Mouse (Mus musculus): ENCODE data around the gene Unc13d. TPM values are rescaled to one million over a fixed set of nuclear protein-coding genes. Genes with fewer than 3 reads are reported as not detected.
A peak's percentile ranks its signal among the peaks of the same experiment; 100 is the strongest.

The Unc13d gene
- polyA plus RNA-seq, 1 experiment from 2014 or later, result 0.33 TPM

- no peak for TF ChIP-seq CTCF (IDR thresholded peaks at IDR 0.05)
- no peak for ATAC-seq
- DNase-seq (ENCODE audit: low read depth, low spot score), result no peak
- in situ Hi-C loops (cut with MboI; ENCODE audit: low pct_unique_long_range_greater_than_20kb), result no loop called here
- ChIA-PET POLR2A (interaction anchor here (0.7 to 0.8 kb wide), 4 partner anchors 15 to 491 kb away, joined by 3 to 4 read pairs (median 3); no protein-coding TSS in a partner anchor), CTCF (interaction anchor here (1.2 to 2.0 kb wide), 3 partner anchors 9 to 33 kb away, joined by 3 to 7 read pairs (median 4); partner anchors contain the start of gene Trim65)
- H3K27me3 ChIP-seq, result no peaks in the 10 kb centered on the region
Measured at GRCm38 (mm10) chr11:116102472-116102871, 24.7 kb upstream of the Unc13d start.

DNA sequence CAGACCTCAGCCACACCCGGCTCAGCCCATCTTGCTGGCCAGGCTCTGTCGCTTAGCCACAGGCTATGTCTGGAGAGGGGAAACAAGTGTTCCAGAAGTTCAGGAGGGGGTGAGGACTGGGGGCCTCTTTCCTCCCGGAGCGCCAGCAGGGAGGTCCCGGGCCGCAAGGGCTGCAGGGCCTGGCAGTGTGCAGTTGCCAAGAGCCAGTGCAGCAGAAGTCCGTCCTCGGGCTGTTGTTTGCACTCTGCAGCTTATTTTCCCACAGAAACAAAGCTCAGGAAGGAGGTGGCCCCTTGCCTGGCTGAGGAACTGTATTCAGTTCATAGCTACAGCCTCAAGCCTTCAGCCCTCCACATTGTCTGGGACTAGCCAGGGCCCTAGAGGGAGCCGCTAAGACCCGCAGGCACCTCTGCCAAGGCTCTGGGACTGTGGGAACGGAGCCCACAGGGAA lies 24.2 kb upstream of the Unc13d start:
- ATAC-seq (no peak), DNase-seq (ENCODE audit: low read depth, low spot score) (no peak)
- no peak for TF ChIP-seq CTCF (IDR thresholded peaks at IDR 0.05)
- no peaks in the 10 kb centered on the region for H3K27me3 ChIP-seq
- in situ Hi-C loops (cut with MboI; ENCODE audit: low pct_unique_long_range_greater_than_20kb), result no loop called here
- CTCF ChIA-PET, result interaction anchor here (0.8 to 2.0 kb wide), 4 partner anchors 8 to 33 kb away, joined by 3 to 7 read pairs (median 4); partner anchors contain the start of gene Trim65
- POLR2A ChIA-PET, result interaction anchor here (0.7 to 1.4 kb wide), 4 partner anchors 15 to 490 kb away, joined by 3 read pairs; no protein-coding TSS in a partner anchor

GRCm38 (mm10) chr11:116100839-116101238 lies 23.1 kb upstream of the Unc13d start:
- in situ Hi-C loops (cut with MboI; ENCODE audit: low pct_unique_long_range_greater_than_20kb), result no loop called here
- DNase-seq (ENCODE audit: low read depth, low spot score), result no peak
- ChIA-PET POLR2A (interaction anchor here (1.4 to 2.2 kb wide), 2 partner anchors 8 to 21 kb away, joined by 3 to 12 read pairs; no protein-coding TSS in a partner anchor), CTCF (interaction anchor here (0.8 to 1.0 kb wide), 3 partner anchors 17 to 30 kb away, joined by 3 read pairs; partner anchors contain the start of gene Trim65)
- no peaks in the 10 kb centered on the region for H3K27me3 ChIP-seq
- no peak for TF ChIP-seq CTCF (IDR thresholded peaks at IDR 0.05)
- no peak for ATAC-seq

- TF ChIP-seq CTCF (IDR thresholded peaks at IDR 0.05), result no peak
- CTCF ChIA-PET, result interaction anchor here (1.0 to 1.9 kb wide), 2 partner anchors 29 to 30 kb away, joined by 3 to 5 read pairs; partner anchors contain the start of gene Trim65
- DNase-seq (ENCODE audit: low read depth, low spot score) (no peak), ATAC-seq (no peak)
- POLR2A ChIA-PET, result interaction anchor here (2.2 kb wide), 1 partner anchor 9 kb away, joined by 12 read pairs; no protein-coding TSS in a partner anchor
- in situ Hi-C loops (cut with MboI; ENCODE audit: low pct_unique_long_range_greater_than_20kb), result no loop called here
- no peaks in the 10 kb centered on the region for H3K27me3 ChIP-seq
Measured at GRCm38 (mm10) chr11:116100385-116100784, 22.6 kb upstream of the Unc13d start.

- CTCF ChIA-PET, result interaction anchor here (1.9 to 2.5 kb wide), 2 partner anchors 8 to 30 kb away, joined by 5 to 8 read pairs; no protein-coding TSS in a partner anchor
- ATAC-seq, result no peak
- no peaks in the 10 kb centered on the region for H3K27me3 ChIP-seq
- TF ChIP-seq CTCF (IDR thresholded peaks at IDR 0.05), result no peak
- in situ Hi-C loops (cut with MboI; ENCODE audit: low pct_unique_long_range_greater_than_20kb), result no loop called here
- no peak for DNase-seq (ENCODE audit: low read depth, low spot score)
- POLR2A ChIA-PET, result interaction anchor here (0.7 to 2.2 kb wide), 4 partner anchors 9 to 608 kb away, joined by 3 to 12 read pairs (median 5); partner anchors contain the start of gene Trim65
Measured at GRCm38 (mm10) chr11:116099462-116099861, 21.7 kb upstream of the Unc13d start.

GRCm38 (mm10) chr11:116098711-116099460 lies 21.1 kb upstream of the Unc13d start:
- ATAC-seq, result peak; percentile 69
- in situ Hi-C loops (cut with MboI; ENCODE audit: low pct_unique_long_range_greater_than_20kb), result no loop called here

DNA sequence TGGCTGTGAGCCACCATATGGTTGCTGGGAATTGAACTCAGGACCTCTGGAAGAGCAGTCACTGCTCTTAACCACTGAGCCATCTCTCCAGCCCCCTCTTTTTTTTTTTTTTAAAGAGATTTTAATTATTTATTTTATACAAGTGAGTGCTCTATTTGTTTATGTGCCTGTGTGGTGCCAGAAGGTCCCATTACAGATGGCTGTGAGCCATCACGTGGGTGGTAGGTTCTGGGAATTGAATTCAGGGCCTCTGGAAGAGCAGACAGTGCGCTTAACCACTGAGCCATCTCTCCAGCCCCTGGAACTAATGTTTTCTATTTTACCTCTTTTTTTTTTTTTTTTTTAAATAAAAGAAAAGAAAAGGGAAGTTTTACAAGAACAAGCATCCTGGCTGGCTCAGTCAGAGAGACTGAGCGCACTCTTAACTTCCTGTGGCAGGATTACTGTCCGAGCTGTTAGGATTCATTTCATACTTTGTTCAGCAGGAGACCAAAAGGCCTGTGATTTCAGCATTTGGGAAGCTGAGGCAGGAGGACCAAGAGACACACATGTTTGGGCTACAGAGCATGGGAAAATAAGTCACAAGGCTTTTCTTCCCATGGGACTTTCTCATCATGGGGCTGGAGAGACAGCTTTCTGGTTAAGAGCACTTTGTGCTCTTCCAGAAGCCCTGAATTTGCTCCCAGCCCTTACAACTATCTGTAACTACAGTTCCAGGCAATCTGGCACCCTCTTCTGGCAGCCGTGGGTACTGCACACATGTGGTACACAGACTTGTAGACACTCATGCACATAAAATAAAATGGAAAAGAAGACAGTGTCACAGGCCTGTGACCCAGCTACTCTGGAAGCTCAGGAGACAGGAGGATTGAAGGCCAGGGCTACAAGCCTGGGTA lies 18.7 kb upstream of the Unc13d start:
- ATAC-seq, result no peak
- no peak for DNase-seq (ENCODE audit: low read depth, low spot score)
- ChIA-PET POLR2A (no interaction called here), CTCF (interaction anchor here (0.6 to 1.2 kb wide), 4 partner anchors 11 to 72 kb away, joined by 3 to 4 read pairs (median 3); no protein-coding TSS in a partner anchor)
- in situ Hi-C loops (cut with MboI; ENCODE audit: low pct_unique_long_range_greater_than_20kb), result no loop called here
- TF ChIP-seq CTCF (IDR thresholded peaks at IDR 0.05), result no peak
- no peaks in the 10 kb centered on the region for H3K27me3 ChIP-seq

More at GRCm38 (mm10) chr11:116098711-116099460, 21.1 kb upstream of the Unc13d start:
- ChIA-PET POLR2A (interaction anchor here (0.7 to 2.2 kb wide), 7 partner anchors 9 to 609 kb away, joined by 3 to 13 read pairs (median 5); partner anchors contain the start of gene Trim65), CTCF (interaction anchor here (0.6 to 2.5 kb wide), 4 partner anchors 8 to 31 kb away, joined by 3 to 8 read pairs (median 4); partner anchors contain the start of gene Wbp2)
- no peak for DNase-seq (ENCODE audit: low read depth, low spot score)
- H3K27me3 ChIP-seq, result no peaks in the 10 kb centered on the region
- TF ChIP-seq CTCF (IDR thresholded peaks at IDR 0.05), result no peak

DNA sequence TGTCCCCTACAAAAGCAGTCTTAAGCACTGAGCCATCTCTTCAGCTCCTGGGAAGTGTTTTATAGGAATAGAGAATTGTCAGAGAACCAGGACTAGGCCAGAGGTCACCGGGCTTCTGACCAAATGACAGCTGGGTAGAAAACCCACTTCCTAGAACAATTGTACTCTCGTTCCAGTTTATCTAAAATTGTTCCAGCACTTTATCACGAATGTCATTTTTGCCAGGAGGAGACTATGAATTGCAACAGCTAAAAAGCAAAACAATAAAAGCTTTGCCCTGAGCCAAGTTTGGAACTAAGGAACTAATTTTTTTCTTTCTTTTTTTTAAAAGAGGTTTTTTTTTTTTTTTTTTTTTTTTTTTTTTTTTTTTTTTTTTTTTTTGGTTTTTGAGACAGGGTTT lies 17.8 kb upstream of the Unc13d start:
- ChIA-PET CTCF (no interaction called here), POLR2A (no interaction called here)
- no peak for TF ChIP-seq CTCF (IDR thresholded peaks at IDR 0.05)
- no peaks in the 10 kb centered on the region for H3K27me3 ChIP-seq
- in situ Hi-C loops (cut with MboI; ENCODE audit: low pct_unique_long_range_greater_than_20kb), result no loop called here
- ATAC-seq (no peak), DNase-seq (ENCODE audit: low read depth, low spot score) (no peak)

DNA sequence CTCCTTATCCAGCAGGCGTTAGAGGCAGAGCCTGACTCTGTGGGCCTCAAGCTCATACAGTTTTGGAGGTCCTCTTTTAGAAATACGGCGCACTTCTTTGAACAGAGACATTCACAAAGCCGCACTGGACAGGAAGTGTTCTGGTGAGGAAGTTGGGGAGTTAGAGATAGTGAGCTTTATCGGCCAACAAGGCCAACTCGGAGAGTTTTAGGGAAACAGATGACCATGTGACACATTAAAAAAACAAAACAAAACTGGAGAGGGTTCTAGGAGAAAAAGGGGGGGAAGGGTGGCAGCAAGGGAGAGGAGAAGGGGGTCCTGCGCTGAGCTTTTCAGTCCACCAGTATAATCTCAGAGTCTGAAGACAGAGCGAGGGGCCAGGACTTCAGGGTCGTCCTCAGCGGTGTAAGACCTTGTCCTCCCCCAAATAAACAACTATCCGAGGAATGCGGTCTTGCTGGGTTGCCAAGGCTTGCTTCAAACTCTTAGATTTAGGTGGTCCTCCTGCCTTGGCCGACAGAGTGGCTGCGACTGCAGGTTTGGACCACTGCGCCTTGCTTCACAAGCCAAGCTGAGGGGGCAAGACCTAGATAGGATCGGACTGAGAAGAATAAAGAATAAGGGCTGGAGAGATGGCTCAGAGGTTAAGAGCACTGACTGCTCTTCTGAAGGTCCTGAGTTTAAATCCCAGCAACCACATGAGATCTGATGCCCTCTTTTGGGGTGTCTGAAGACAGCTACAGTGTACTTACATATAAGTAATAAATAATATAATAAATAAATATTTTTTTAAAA lies 16.2 kb upstream of the Unc13d start:
- ChIA-PET POLR2A (no interaction called here), CTCF (interaction anchor here (1.1 to 1.3 kb wide), 2 partner anchors 8 to 65 kb away, joined by 3 to 4 read pairs; no protein-coding TSS in a partner anchor)
- no peaks in the 10 kb centered on the region for H3K27me3 ChIP-seq
- ATAC-seq (no peak), DNase-seq (ENCODE audit: low read depth, low spot score) (no peak)
- in situ Hi-C loops (cut with MboI; ENCODE audit: low pct_unique_long_range_greater_than_20kb), result no loop called here
- no peak for TF ChIP-seq CTCF (IDR thresholded peaks at IDR 0.05)
